In the genomic region with DNA sequence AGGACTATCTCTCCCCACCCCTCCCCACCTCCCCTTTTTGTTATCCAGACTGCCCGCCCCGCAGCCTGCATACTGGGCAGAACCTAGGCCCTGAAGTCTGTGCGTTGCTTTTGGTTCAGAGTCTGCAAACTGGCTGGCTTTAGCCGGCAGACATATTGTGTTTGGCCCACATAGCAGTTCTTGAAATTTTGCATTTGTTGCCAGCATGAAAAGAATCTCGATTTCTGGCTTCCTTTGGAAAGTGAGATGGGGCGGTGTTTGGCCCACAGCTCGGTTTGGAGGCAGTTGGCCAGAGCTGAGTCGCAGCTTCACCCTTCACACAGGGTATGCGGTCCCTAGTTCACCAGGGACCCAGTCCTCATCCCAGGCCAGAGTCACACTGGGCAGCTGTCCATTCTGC, we compare ENCODE assay signal across 11 mouse cellular contexts.
DNase-seq lines count a peak whose midpoint lies in the region; ATAC-seq and TF ChIP-seq lines count a peak whose summit lies in the region.
"Had no signal": no experiment of that assay in that cellular context is flagged by ENCODE, and none has a peak within 500 bp of the region (broad histone marks: within the 10 kb centered on the region; RNA-seq: fewer than 3 reads in every experiment).

No protein-coding gene starts in this region.

- no peaks in the 10 kb centered on the region for H3K27me3 ChIP-seq in lung, embryonic 14.5 days (ENCODE audit: insufficient read depth, low read length)
- no peaks in the 10 kb centered on the region for H3K27me3 ChIP-seq in embryonic facial prominence, embryonic 13.5 days
- no peaks in the 10 kb centered on the region for H3K27me3 ChIP-seq in midbrain, postnatal 0 days (ENCODE audit: insufficient read depth, low read length)

- H3K9ac ChIP-seq in lung, embryonic 14.5 days: no peak overlapping the region
- no peak overlapping the region; the same call in 1 of the 2 replicates for H3K9ac ChIP-seq in embryonic facial prominence, embryonic 13.5 days
- no peak overlapping the region for H3K9ac ChIP-seq in midbrain, postnatal 0 days (replicated peaks; ENCODE audit: low read length, poor library complexity, severe bottlenecking)
- H3K9ac ChIP-seq: hindbrain, embryonic 12.5 days; midbrain, embryonic 12.5 days had no signal

- peak; percentile 61; the same call in 1 of the 2 replicates for ATAC-seq in lung, embryonic 14.5 days (ENCODE audit: insufficient read depth)
- ATAC-seq in embryonic facial prominence, embryonic 13.5 days (ENCODE audit: insufficient number of reproducible peaks, insufficient read depth, low FRiP score, low TSS enrichment, low read depth): no peak
- ATAC-seq in midbrain, postnatal 0 days (ENCODE audit: low FRiP score): no peak

- intact Hi-C loops in gastrocnemius, postnatal 14 days (cut with DNase I; ENCODE audit: low total_unique reads): no loop called here
- intact Hi-C loops in heart, postnatal 14 days (cut with DNase I): loop anchor here (5.0 kb wide), 1 partner anchor 711 kb away; the partner anchor contains the start of gene Pum3

- TF ChIP-seq CTCF in lung, embryonic 14.5 days (IDR thresholded peaks at IDR 0.05; ENCODE audit: low read depth): no peak
- TF ChIP-seq CTCF in midbrain, postnatal 0 days (IDR thresholded peaks at IDR 0.05): no peak

- peak; percentile 40 for DNase-seq in gastrocnemius, postnatal 14 days
- no peak for DNase-seq in gastrocnemius, adult 8-10 months (ENCODE audit: low spot score in 2 of 2)
- peak; percentile 57 for DNase-seq in lung, embryonic 14.5 days
- no peak for DNase-seq in lung, postnatal 36 days
- peak; percentile 31 to 52 for DNase-seq in heart, postnatal 14 days
- DNase-seq in midbrain, postnatal 0 days (ENCODE audit: low spot score): no peak
- no peak for DNase-seq in thymus, postnatal 0 days (ENCODE audit: low spot score)

- WGBS in lung, embryonic 14.5 days: 57% methylated on average over 9 of the region's 9 CpGs
- WGBS in embryonic facial prominence, embryonic 13.5 days: 66% methylated on average over 9 of the region's 9 CpGs
- WGBS in midbrain, postnatal 0 days: 73% methylated on average over 9 of the region's 9 CpGs

- peaks cover 11% of the 10 kb centered on the region; the same call in 1 of the 2 replicates for H3K36me3 ChIP-seq in lung, embryonic 14.5 days (ENCODE audit: insufficient read depth)
- H3K36me3 ChIP-seq in embryonic facial prominence, embryonic 13.5 days: peaks cover 44% of the 10 kb centered on the region
- H3K36me3 ChIP-seq in midbrain, postnatal 0 days (ENCODE audit: insufficient read depth, low read length): 0 out of 2 replicates have a peak, but pooled peaks cover 2% of the 10 kb centered on the region
- H3K36me3 ChIP-seq: hindbrain, embryonic 12.5 days; midbrain, embryonic 12.5 days had no signal

- no peak overlapping the region for H3K4me2 ChIP-seq in lung, embryonic 14.5 days
- H3K4me2 ChIP-seq in embryonic facial prominence, embryonic 13.5 days: no peak overlapping the region
- H3K4me2 ChIP-seq in midbrain, postnatal 0 days (ENCODE audit: low read depth, low read length, poor library complexity, severe bottlenecking): no peak overlapping the region
- H3K4me2 ChIP-seq: hindbrain, embryonic 12.5 days; midbrain, embryonic 12.5 days had no signal

- no peaks in the 10 kb centered on the region for H3K9me3 ChIP-seq in lung, embryonic 14.5 days (ENCODE audit: low read depth, low read length)
- H3K9me3 ChIP-seq in embryonic facial prominence, embryonic 13.5 days: no peaks in the 10 kb centered on the region
- H3K9me3 ChIP-seq in midbrain, postnatal 0 days (ENCODE audit: low read length): no peaks in the 10 kb centered on the region
- H3K9me3 ChIP-seq: hindbrain, embryonic 12.5 days; midbrain, embryonic 12.5 days had no signal

- no peaks in the 10 kb centered on the region for H3K4me1 ChIP-seq in lung, embryonic 14.5 days (ENCODE audit: insufficient read depth)
- H3K4me1 ChIP-seq in embryonic facial prominence, embryonic 13.5 days: peaks cover 29% of the 10 kb centered on the region
- no peaks in the 10 kb centered on the region for H3K4me1 ChIP-seq in midbrain, postnatal 0 days (ENCODE audit: insufficient read depth, low read length)
- H3K4me1 ChIP-seq: hindbrain, embryonic 12.5 days had no signal

- H3K27ac ChIP-seq in lung, embryonic 14.5 days (ENCODE audit: low read depth): no peak overlapping the region; the same call in 1 of the 2 replicates
- H3K27ac ChIP-seq in embryonic facial prominence, embryonic 13.5 days: peak overlapping the region; percentile 64; the same call in 1 of the 2 replicates
- H3K27ac ChIP-seq in midbrain, postnatal 0 days (ENCODE audit: low read depth, low read length): no peak overlapping the region; the same call in 1 of the 2 replicates
- H3K27ac ChIP-seq: hindbrain, embryonic 12.5 days; kidney, postnatal 0 days; midbrain, embryonic 12.5 days had no signal

- no peak overlapping the region for H3K4me3 ChIP-seq in lung, embryonic 14.5 days (ENCODE audit: low read depth, low read length)
- H3K4me3 ChIP-seq in embryonic facial prominence, embryonic 13.5 days: no peak overlapping the region
- H3K4me3 ChIP-seq in midbrain, postnatal 0 days (ENCODE audit: low read depth, low read length): no peak overlapping the region
- H3K4me3 ChIP-seq: hindbrain, embryonic 12.5 days; midbrain, embryonic 12.5 days had no signal

Comparison
In these comparisons a context has a peak if more than half of its experiments do, and no peak if none do; other contexts are left out.
1. DNase-seq: peak in gastrocnemius, postnatal 14 days (single experiment), lung, embryonic 14.5 days (single experiment) and heart, postnatal 14 days (2 of 2); none in gastrocnemius, adult 8-10 months (0 of 2), lung, postnatal 36 days (single experiment), midbrain, postnatal 0 days (single experiment) and thymus, postnatal 0 days (single experiment).